Comparison of ENCODE assay signal across 10 mouse cellular contexts in genomic region chr12:25609045-25609444, GRCm38 (mm10).
DNase-seq lines count a peak whose midpoint lies in the region; ATAC-seq and TF ChIP-seq lines count a peak whose summit lies in the region.
"Had no signal": no experiment of that assay in that cellular context is flagged by ENCODE, and none has a peak within 500 bp of the region (broad histone marks: within the 10 kb centered on the region; RNA-seq: fewer than 3 reads in every experiment).

No protein-coding gene starts in this region.

- no peak for TF ChIP-seq CTCF in lung, postnatal 0 days (IDR thresholded peaks at IDR 0.05)

- peak overlapping the region; percentile 22; the same call in 1 of the 2 replicates for H3K27ac ChIP-seq in embryonic facial prominence, embryonic 15.5 days (replicated peaks)
- H3K27ac ChIP-seq in lung, postnatal 0 days (ENCODE audit: low read length): no peak overlapping the region
- H3K27ac ChIP-seq: limb, embryonic 13.5 days had no signal

- WGBS in embryonic facial prominence, embryonic 15.5 days: 18% methylated on average over 2 of the region's 2 CpGs
- 42% methylated on average over 2 of the region's 2 CpGs for WGBS in lung, postnatal 0 days

- no peaks in the 10 kb centered on the region for H3K27me3 ChIP-seq in embryonic facial prominence, embryonic 15.5 days
- no peaks in the 10 kb centered on the region for H3K27me3 ChIP-seq in lung, postnatal 0 days (replicated peaks; ENCODE audit: insufficient read depth, low read length)
- H3K27me3 ChIP-seq: limb, embryonic 13.5 days had no signal

- peaks cover 8% of the 10 kb centered on the region; the same call in 1 of the 2 replicates for H3K4me1 ChIP-seq in embryonic facial prominence, embryonic 15.5 days
- H3K4me1 ChIP-seq in lung, postnatal 0 days (ENCODE audit: insufficient read depth, low read depth, low read length): no peaks in the 10 kb centered on the region

- no peak for TF ChIP-seq EP300 in lung, postnatal 0 days (IDR thresholded peaks at IDR 0.05)

- no peak overlapping the region for H3K9ac ChIP-seq in embryonic facial prominence, embryonic 15.5 days
- H3K9ac ChIP-seq in lung, postnatal 0 days (replicated peaks; ENCODE audit: low read depth): no peak overlapping the region
- H3K9ac ChIP-seq: limb, embryonic 13.5 days had no signal

- DNase-seq in cerebellum, adult 9-11 months: peak; percentile 5
- no peak for DNase-seq in cerebellum, adult 11-12 months
- peak; percentile 45 to 57 for DNase-seq in layer of hippocampus, postnatal 10 days (ENCODE audit: low spot score in 2 of 2)
- DNase-seq in layer of hippocampus, adult 11-12 months (ENCODE audit: low spot score): no peak
- DNase-seq in lung, postnatal 0 days (ENCODE audit: low spot score): peak; percentile 27
- no peak for DNase-seq in frontal cortex, postnatal 25 days (ENCODE audit: low spot score in 2 of 2)
- no peak for DNase-seq in thymus, postnatal 4 days
- DNase-seq: cerebellum, postnatal 36 days had no signal

- H3K36me3 ChIP-seq in embryonic facial prominence, embryonic 15.5 days: no peaks in the 10 kb centered on the region
- H3K36me3 ChIP-seq in lung, postnatal 0 days (ENCODE audit: insufficient read depth, low read length): no peaks in the 10 kb centered on the region
- H3K36me3 ChIP-seq: limb, embryonic 13.5 days had no signal

- H3K4me3 ChIP-seq in embryonic facial prominence, embryonic 15.5 days (replicated peaks): no peak overlapping the region
- no peak overlapping the region for H3K4me3 ChIP-seq in lung, postnatal 0 days (ENCODE audit: low read depth, low read length)
- H3K4me3 ChIP-seq: limb, embryonic 13.5 days had no signal

- no peaks in the 10 kb centered on the region for H3K9me3 ChIP-seq in embryonic facial prominence, embryonic 15.5 days (replicated peaks)
- no peaks in the 10 kb centered on the region for H3K9me3 ChIP-seq in lung, postnatal 0 days (ENCODE audit: low read length)
- H3K9me3 ChIP-seq: limb, embryonic 13.5 days had no signal

- no peak overlapping the region for H3K4me2 ChIP-seq in embryonic facial prominence, embryonic 15.5 days (replicated peaks)
- no peak overlapping the region for H3K4me2 ChIP-seq in lung, postnatal 0 days (replicated peaks; ENCODE audit: low read depth, low read length)
- H3K4me2 ChIP-seq: limb, embryonic 13.5 days had no signal

- peak; percentile 70; the same call in 1 of the 2 replicates for ATAC-seq in embryonic facial prominence, embryonic 15.5 days (ENCODE audit: insufficient number of reproducible peaks, low FRiP score, low TSS enrichment, low read depth)
- ATAC-seq in lung, postnatal 0 days: no peak

Comparison
In these comparisons a context has a peak if more than half of its experiments do, and no peak if none do; other contexts are left out.
1. DNase-seq: peak in cerebellum, adult 9-11 months (single experiment), layer of hippocampus, postnatal 10 days (2 of 2) and lung, postnatal 0 days (single experiment); none in cerebellum, adult 11-12 months (single experiment), layer of hippocampus, adult 11-12 months (single experiment), frontal cortex, postnatal 25 days (0 of 2) and thymus, postnatal 4 days (single experiment).